Mouse (Mus musculus): ENCODE data around the gene Cpvl. TPM values are rescaled to one million over a fixed set of nuclear protein-coding genes. Genes with fewer than 3 reads are reported as not detected.

Cpvl gene
- polyA plus RNA-seq (2014; fragmentation: Nextera tagmentation; extraction: Ambion mirVana): not detected in 2 replicates

- Histone ChIP-seq H3K27ac (0 out of 2 replicates have a peak within 1 kb of the TSS, but pooled peaks have one; percentile 7), H3K27me3 (ENCODE audit: control insufficient read depth, insufficient read depth, low read length) (no peaks in the 10 kb centered on the region), H3K36me3 (replicated peaks; ENCODE audit: control insufficient read depth, insufficient read depth) (no peaks in the 10 kb centered on the region), H3K4me3 (replicated peaks; ENCODE audit: low read length) (no peak within 1 kb of the TSS), H3K9ac (no peak within 1 kb of the TSS), H3K4me1 (replicated peaks; ENCODE audit: control insufficient read depth, insufficient read depth, low read length) (peaks cover 3% of the 10 kb centered on the region), H3K4me2 (replicated peaks) (no peak within 1 kb of the TSS), H3K9me3 (ENCODE audit: control insufficient read depth, low read length) (no peaks in the 10 kb centered on the region)
- ATAC-seq (ENCODE audit: low FRiP score): no peak
- no peak for DNase-seq (ENCODE audit: low spot score)
- 81% methylated on average over 5 of the region's 5 CpGs for whole genome bisulfite sequencing
Measured at GRCm38 (mm10) chr6:53978571-53978970, at the start of gene Cpvl. TSS of gene Cpvl (minus strand) at chr6:53978671.

- Histone ChIP-seq H3K4me3 (replicated peaks; ENCODE audit: low read length) (no peak overlapping the region), H3K4me1 (replicated peaks; ENCODE audit: control insufficient read depth, insufficient read depth, low read length) (peaks cover 6% of the 10 kb centered on the region; the same call in 1 of the 2 replicates), H3K4me2 (replicated peaks) (no peak overlapping the region), H3K36me3 (replicated peaks; ENCODE audit: control insufficient read depth, insufficient read depth) (no peaks in the 10 kb centered on the region), H3K27ac (no peak overlapping the region), H3K27me3 (ENCODE audit: control insufficient read depth, insufficient read depth, low read length) (no peaks in the 10 kb centered on the region), H3K9me3 (ENCODE audit: control insufficient read depth, low read length) (no peaks in the 10 kb centered on the region), H3K9ac (no peak overlapping the region)
- whole genome bisulfite sequencing: 97% methylated on average over 5 of the region's 5 CpGs
- ATAC-seq (ENCODE audit: low FRiP score): no peak
- no peak for DNase-seq (ENCODE audit: low spot score)
Measured at GRCm38 (mm10) chr6:54023846-54024245, 45.4 kb upstream of the Cpvl start.

- H3K36me3 ChIP-seq (replicated peaks; ENCODE audit: control insufficient read depth, insufficient read depth): no peaks in the 10 kb centered on the region
- no peak overlapping the region for H3K27ac ChIP-seq
- ATAC-seq (ENCODE audit: low FRiP score): no peak
- H3K9me3 ChIP-seq (ENCODE audit: control insufficient read depth, low read length): no peaks in the 10 kb centered on the region
- 59% methylated on average over 15 of the region's 15 CpGs for WGBS
- H3K27me3 ChIP-seq (ENCODE audit: control insufficient read depth, insufficient read depth, low read length): no peaks in the 10 kb centered on the region
- no peak overlapping the region for H3K9ac ChIP-seq
- DNase-seq (ENCODE audit: low spot score): no peak
- H3K4me1 ChIP-seq (replicated peaks; ENCODE audit: control insufficient read depth, insufficient read depth, low read length): peaks cover 6% of the 10 kb centered on the region; the same call in 1 of the 2 replicates
- no peak overlapping the region for H3K4me2 ChIP-seq (replicated peaks)
- no peak overlapping the region for H3K4me3 ChIP-seq (replicated peaks; ENCODE audit: low read length)
Measured at GRCm38 (mm10) chr6:54021123-54021789, 42.8 kb upstream of the Cpvl start.

- Histone ChIP-seq H3K27me3 (ENCODE audit: control insufficient read depth, insufficient read depth, low read length) (no peaks in the 10 kb centered on the region), H3K9ac (no peak overlapping the region), H3K27ac (no peak overlapping the region), H3K9me3 (ENCODE audit: control insufficient read depth, low read length) (no peaks in the 10 kb centered on the region), H3K4me2 (replicated peaks) (no peak overlapping the region), H3K36me3 (replicated peaks; ENCODE audit: control insufficient read depth, insufficient read depth) (no peaks in the 10 kb centered on the region), H3K4me3 (replicated peaks; ENCODE audit: low read length) (no peak overlapping the region), H3K4me1 (replicated peaks; ENCODE audit: control insufficient read depth, insufficient read depth, low read length) (no peaks in the 10 kb centered on the region)
- WGBS: 85% methylated on average over 5 of the region's 5 CpGs
- ATAC-seq (ENCODE audit: low FRiP score): no peak
- no peak for DNase-seq (ENCODE audit: low spot score)
Measured at GRCm38 (mm10) chr6:54018861-54019260, 40.4 kb upstream of the Cpvl start.

GRCm38 (mm10) chr6:54018038-54018437 lies 39.6 kb upstream of the Cpvl start:
- H3K4me3 ChIP-seq (replicated peaks; ENCODE audit: low read length): no peak overlapping the region
- no peak overlapping the region for H3K4me2 ChIP-seq (replicated peaks)
- 77% methylated on average over 2 of the region's 2 CpGs for WGBS
- H3K27ac ChIP-seq: no peak overlapping the region
- ATAC-seq (ENCODE audit: low FRiP score): no peak
- no peaks in the 10 kb centered on the region for H3K27me3 ChIP-seq (ENCODE audit: control insufficient read depth, insufficient read depth, low read length)
- no peaks in the 10 kb centered on the region for H3K4me1 ChIP-seq (replicated peaks; ENCODE audit: control insufficient read depth, insufficient read depth, low read length)
- H3K36me3 ChIP-seq (replicated peaks; ENCODE audit: control insufficient read depth, insufficient read depth): no peaks in the 10 kb centered on the region
- no peak for DNase-seq (ENCODE audit: low spot score)
- no peak overlapping the region for H3K9ac ChIP-seq
- no peaks in the 10 kb centered on the region for H3K9me3 ChIP-seq (ENCODE audit: control insufficient read depth, low read length)

GRCm38 (mm10) chr6:54012163-54012562 lies 33.7 kb upstream of the Cpvl start:
- H3K9me3 ChIP-seq (ENCODE audit: control insufficient read depth, low read length): no peaks in the 10 kb centered on the region
- DNase-seq (ENCODE audit: low spot score) (no peak), ATAC-seq (ENCODE audit: low FRiP score) (no peak)
- H3K27ac ChIP-seq: no peak overlapping the region
- H3K9ac ChIP-seq: no peak overlapping the region
- no peaks in the 10 kb centered on the region for H3K36me3 ChIP-seq (replicated peaks; ENCODE audit: control insufficient read depth, insufficient read depth)
- H3K4me1 ChIP-seq (replicated peaks; ENCODE audit: control insufficient read depth, insufficient read depth, low read length): peaks cover 5% of the 10 kb centered on the region; the same call in 1 of the 2 replicates
- no peaks in the 10 kb centered on the region for H3K27me3 ChIP-seq (ENCODE audit: control insufficient read depth, insufficient read depth, low read length)
- no peak overlapping the region for H3K4me3 ChIP-seq (replicated peaks; ENCODE audit: low read length)
- no peak overlapping the region for H3K4me2 ChIP-seq (replicated peaks)
- WGBS: 97% methylated on average over 1 of the region's 1 CpGs

- Histone ChIP-seq H3K27ac (no peak overlapping the region), H3K9me3 (ENCODE audit: control insufficient read depth, low read length) (no peaks in the 10 kb centered on the region), H3K9ac (no peak overlapping the region), H3K27me3 (ENCODE audit: control insufficient read depth, insufficient read depth, low read length) (no peaks in the 10 kb centered on the region), H3K4me1 (replicated peaks; ENCODE audit: control insufficient read depth, insufficient read depth, low read length) (peaks cover 5% of the 10 kb centered on the region; the same call in 1 of the 2 replicates), H3K4me3 (replicated peaks; ENCODE audit: low read length) (no peak overlapping the region), H3K36me3 (replicated peaks; ENCODE audit: control insufficient read depth, insufficient read depth) (no peaks in the 10 kb centered on the region), H3K4me2 (replicated peaks) (no peak overlapping the region)
- no peak for ATAC-seq (ENCODE audit: low FRiP score)
- 52% methylated on average over 9 of the region's 9 CpGs for WGBS
- no peak for DNase-seq (ENCODE audit: low spot score)
Measured at GRCm38 (mm10) chr6:54010362-54010761, 31.9 kb upstream of the Cpvl start.

- Histone ChIP-seq H3K27ac (no peak overlapping the region), H3K4me2 (replicated peaks) (no peak overlapping the region), H3K27me3 (ENCODE audit: control insufficient read depth, insufficient read depth, low read length) (no peaks in the 10 kb centered on the region), H3K9ac (no peak overlapping the region), H3K36me3 (replicated peaks; ENCODE audit: control insufficient read depth, insufficient read depth) (no peaks in the 10 kb centered on the region), H3K4me1 (replicated peaks; ENCODE audit: control insufficient read depth, insufficient read depth, low read length) (peaks cover 5% of the 10 kb centered on the region; the same call in 1 of the 2 replicates), H3K4me3 (replicated peaks; ENCODE audit: low read length) (no peak overlapping the region), H3K9me3 (ENCODE audit: control insufficient read depth, low read length) (no peaks in the 10 kb centered on the region)
- DNase-seq (ENCODE audit: low spot score): no peak
- WGBS: 25% methylated on average over 4 of the region's 4 CpGs
- ATAC-seq (ENCODE audit: low FRiP score): no peak
Measured at GRCm38 (mm10) chr6:54009293-54009692, 30.8 kb upstream of the Cpvl start.

GRCm38 (mm10) chr6:54008448-54009120 lies 30.1 kb upstream of the Cpvl start:
- WGBS: 32% methylated on average over 16 of the region's 16 CpGs
- Histone ChIP-seq H3K4me3 (replicated peaks; ENCODE audit: low read length) (no peak overlapping the region), H3K4me1 (replicated peaks; ENCODE audit: control insufficient read depth, insufficient read depth, low read length) (peaks cover 5% of the 10 kb centered on the region; the same call in 1 of the 2 replicates), H3K36me3 (replicated peaks; ENCODE audit: control insufficient read depth, insufficient read depth) (no peaks in the 10 kb centered on the region), H3K4me2 (replicated peaks) (peak overlapping the region; percentile 33), H3K27ac (no peak overlapping the region; the same call in 1 of the 2 replicates), H3K27me3 (ENCODE audit: control insufficient read depth, insufficient read depth, low read length) (no peaks in the 10 kb centered on the region), H3K9me3 (ENCODE audit: control insufficient read depth, low read length) (no peaks in the 10 kb centered on the region), H3K9ac (no peak overlapping the region)
- DNase-seq (ENCODE audit: low spot score) (no peak), ATAC-seq (ENCODE audit: low FRiP score) (no peak)
